Mouse (Mus musculus) urinary bladder, postnatal 10 days (tissue): ENCODE results near the gene Ankrd17.

Experiments used
- DNase-seq: peaks from one replicate; pipeline ENCODE4 v3.0.0; 2022; ENCODE audit warnings: low spot score

The Ankrd17 gene

GRCm38 (mm10) chr5:90217791-90218190 lies 148.6 kb downstream of the Ankrd17 start:
- DNase-seq: no peak

DNA sequence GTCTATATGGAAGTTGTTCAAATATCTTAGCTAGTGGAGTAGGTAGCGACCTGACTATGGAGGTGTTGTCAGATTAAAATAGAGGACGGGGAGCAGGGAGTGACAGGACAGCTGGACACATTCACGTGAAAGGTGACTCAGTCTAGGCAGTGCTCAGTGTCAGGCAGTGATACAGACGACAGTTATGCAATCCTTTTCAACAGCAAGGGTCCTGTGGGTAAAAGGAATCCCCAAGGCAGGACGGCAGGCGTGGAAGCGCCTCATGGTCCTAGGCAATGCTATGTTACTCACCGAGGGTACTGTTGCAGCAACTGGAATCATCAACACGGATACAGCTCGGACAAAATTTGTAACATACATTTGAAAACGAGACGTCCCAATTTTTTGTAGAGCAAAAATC lies 149.2 kb downstream of the Ankrd17 start:
- DNase-seq: no peak

- DNase-seq: no peak
These were observed 153.0 kb downstream of the Ankrd17 start for GRCm38 (mm10) chr5:90213356-90213755.

DNA sequence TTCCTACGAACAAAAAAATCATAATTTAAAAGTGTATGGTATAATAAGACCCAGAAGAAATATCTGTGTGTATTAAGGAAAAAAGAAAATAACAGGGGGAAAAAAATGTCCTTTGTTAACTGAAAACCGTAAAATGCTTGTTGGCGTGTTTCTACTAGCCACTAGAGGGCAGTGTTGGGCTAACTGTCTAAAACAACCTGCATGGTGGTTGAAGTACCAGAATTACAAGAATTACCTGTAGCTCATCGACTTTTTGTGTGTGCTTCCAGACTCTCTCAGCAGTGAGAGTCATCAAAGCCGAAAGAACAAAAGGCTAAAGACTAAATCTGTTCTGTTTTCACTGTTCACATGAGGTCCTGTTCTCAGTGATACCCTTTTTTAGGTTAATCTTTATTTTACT lies 163.2 kb downstream of the Ankrd17 start:
- DNase-seq: no peak

DNA sequence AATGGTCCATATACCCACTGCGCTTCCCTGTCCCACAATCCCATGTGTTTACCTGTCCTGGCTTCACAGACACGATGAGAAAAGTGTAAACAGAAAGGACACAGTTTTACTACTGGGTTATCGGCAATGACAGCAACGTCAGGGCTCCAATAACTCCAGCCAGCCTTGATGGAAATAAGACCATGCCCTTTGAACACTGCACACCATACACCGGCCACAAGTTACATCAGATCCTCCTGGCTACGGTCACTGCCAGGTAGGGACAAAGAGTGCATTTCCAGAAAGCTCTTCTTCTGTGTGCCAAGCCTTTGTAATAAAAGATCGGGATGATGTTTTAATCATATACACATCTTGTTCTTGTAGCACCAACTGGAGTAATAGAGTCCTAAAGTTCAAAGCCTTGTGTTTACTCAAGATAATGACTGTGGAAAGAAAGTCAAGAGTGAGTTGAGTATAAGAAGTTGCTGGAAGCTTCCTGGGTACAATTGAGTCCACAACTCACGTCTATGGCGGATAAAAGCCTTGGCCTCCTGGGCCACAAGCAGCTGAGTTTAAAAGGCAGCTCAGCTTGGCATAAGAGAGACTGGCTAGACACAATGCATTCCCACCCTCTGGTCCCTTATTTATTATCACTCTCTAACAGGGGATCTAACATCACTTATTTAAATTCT lies 163.8 kb downstream of the Ankrd17 start:
- no peak for DNase-seq

DNA sequence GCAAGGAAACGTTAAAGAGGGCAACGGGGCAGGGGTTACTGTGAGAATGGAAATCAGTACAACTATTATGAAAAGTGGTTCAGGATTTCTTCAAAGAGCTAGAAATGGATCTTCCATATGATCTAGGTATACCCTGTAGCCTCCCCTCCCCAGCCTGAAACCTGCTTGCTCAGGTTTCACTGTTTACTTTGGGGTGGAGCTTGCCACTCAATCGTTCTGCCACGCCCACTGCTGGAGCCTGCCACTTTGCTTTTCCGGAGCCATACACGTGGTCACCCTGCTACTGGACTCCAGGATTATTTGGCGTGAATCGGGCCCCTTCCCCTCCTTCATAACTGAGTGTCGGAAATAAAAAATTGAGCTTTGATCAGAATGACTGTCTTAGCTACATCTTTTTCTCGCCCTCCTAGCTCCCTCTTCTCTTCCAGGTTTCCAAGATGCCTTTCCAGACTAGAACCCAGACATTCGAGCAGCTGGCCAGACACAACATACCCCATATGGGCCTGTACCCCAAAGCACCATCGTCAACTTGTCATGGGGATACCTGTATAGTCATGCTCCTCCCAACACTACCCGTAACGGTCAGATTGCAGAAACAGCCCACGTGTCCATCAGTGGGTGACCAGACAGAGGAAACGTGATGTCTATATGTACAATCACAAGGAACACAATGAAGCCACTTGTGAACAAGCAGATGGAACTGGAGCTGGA lies 166.3 kb downstream of the Ankrd17 start:
- DNase-seq: no peak

DNA sequence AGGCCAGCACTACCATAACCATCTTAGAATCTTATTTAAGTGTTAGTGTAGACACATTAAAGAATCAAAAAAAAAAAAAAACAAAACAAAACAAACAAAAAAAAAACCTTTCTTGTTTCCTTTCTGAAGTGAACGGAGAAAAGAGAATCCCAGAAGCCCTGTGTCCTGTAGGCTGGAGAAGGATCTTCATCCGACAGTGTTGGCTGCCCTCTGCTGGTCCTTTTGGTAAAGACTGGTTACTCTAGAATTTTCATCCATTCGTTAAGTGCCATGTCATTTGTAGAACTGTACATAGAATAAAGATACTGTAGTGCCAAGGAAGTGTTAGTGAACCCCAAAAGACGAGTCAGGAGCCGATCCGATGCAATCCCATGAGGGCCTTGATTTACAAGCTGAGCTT lies 171.5 kb downstream of the Ankrd17 start:
- DNase-seq: no peak

- DNase-seq: no peak
These were observed 183.6 kb downstream of the Ankrd17 start for GRCm38 (mm10) chr5:90182782-90183181.

DNA sequence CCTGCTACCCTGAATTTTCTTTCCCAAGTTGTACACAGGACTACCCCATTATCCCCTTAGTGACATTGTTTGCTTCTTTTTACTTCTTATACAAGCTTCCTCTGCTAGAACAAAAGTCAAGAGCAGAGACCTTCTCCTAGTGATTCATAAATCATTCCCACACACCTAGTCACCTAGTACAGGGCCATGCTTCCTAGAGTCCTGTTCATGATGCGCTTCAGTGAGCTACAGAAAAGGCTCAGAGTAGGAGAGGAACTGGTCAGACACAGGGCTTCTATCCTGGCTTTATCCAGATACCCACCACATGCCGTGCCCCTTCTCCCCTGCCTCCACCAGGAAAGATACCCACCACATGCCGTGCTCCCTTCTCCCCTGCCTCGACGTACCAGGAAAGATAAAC lies 187.3 kb downstream of the Ankrd17 start:
- no peak for DNase-seq

- DNase-seq: no peak
These were observed 188.3 kb downstream of the Ankrd17 start for GRCm38 (mm10) chr5:90178116-90178515.
